Mouse (Mus musculus) heart, adult 2 months (tissue): ENCODE measurements around the gene Rab3d.
A peak's percentile ranks its signal among the peaks of the same experiment; 100 is the strongest.

Source experiments
- CTCF ChIP-seq: fragments of 200-600 bp; IDR thresholded peaks from 2 replicates; pipeline ENCODE4 v1.8.1; 2022; ENCODE audit warnings: antibody characterized with exemption, mild to moderate bottlenecking, moderate library complexity
- EP300 ChIP-seq: fragments of 200-500 bp; IDR thresholded peaks from 2 replicates; pipeline ENCODE4 v1.6.1; 2011; ENCODE audit warnings: low read depth, low read length, control low read depth; ENCODE audit not compliant: insufficient read depth
- POLR2A ChIP-seq: fragments of 200-500 bp; IDR thresholded peaks from 2 replicates; pipeline ENCODE4 v1.6.1; 2011; ENCODE audit warnings: mild to moderate bottlenecking, low read depth, low read length, control low read depth; ENCODE audit not compliant: insufficient read depth

- TF ChIP-seq CTCF, result no peak
- TF ChIP-seq POLR2A, result peak; percentile 71
- TF ChIP-seq EP300, result peak; percentile 69
Measured at GRCm38 (mm10) chr9:21955570-21956281, 37.7 kb upstream of the Rab3d start, which contains the start of gene Swsap1.
